20 mouse cellular contexts compared by ENCODE assay signal in the genomic region with DNA sequence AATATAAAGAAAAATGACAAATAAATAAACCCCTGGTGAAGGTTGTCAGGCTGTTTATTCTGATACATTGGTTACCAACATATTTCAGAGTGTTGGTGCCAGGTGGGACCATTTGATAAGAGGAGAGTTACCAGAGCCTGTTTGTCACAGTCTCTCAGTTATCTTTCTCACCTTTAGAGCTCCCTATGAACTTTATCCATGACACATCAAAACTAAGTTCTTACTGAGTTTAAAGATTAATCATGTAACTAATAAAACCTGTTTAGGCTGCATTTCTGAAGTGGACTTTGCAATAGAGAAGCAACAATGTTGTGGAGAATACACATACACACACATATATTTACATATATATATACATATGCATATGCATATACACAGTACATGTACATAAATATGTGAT.
DNase-seq lines count a peak whose midpoint lies in the region; ATAC-seq lines count a peak whose summit lies in the region.
"Had no signal": no experiment of that assay in that cellular context is flagged by ENCODE, and none has a peak within 500 bp of the region (broad histone marks: within the 10 kb centered on the region; RNA-seq: fewer than 3 reads in every experiment).

No protein-coding gene starts in this region.

- H3K4me2 ChIP-seq in kidney, embryonic 15.5 days: no peak overlapping the region
- no peak overlapping the region for H3K4me2 ChIP-seq in intestine, embryonic 15.5 days (replicated peaks)
- no peak overlapping the region for H3K4me2 ChIP-seq in intestine, embryonic 16.5 days (ENCODE audit: low read depth, low read length)
- H3K4me2 ChIP-seq: embryonic facial prominence, embryonic 12.5 days; forebrain, embryonic 12.5 days had no signal

- H3K9ac ChIP-seq in kidney, embryonic 15.5 days: no peak overlapping the region
- H3K9ac ChIP-seq in intestine, embryonic 15.5 days: no peak overlapping the region
- H3K9ac ChIP-seq in intestine, embryonic 16.5 days (ENCODE audit: low read depth, low read length): no peak overlapping the region
- H3K9ac ChIP-seq: embryonic facial prominence, embryonic 12.5 days; forebrain, embryonic 12.5 days had no signal

- intact Hi-C loops in heart, postnatal 10 days (cut with DNase I): no loop called here

- no peaks in the 10 kb centered on the region for H3K27me3 ChIP-seq in kidney, embryonic 15.5 days
- no peaks in the 10 kb centered on the region for H3K27me3 ChIP-seq in intestine, embryonic 15.5 days (replicated peaks)
- no peaks in the 10 kb centered on the region for H3K27me3 ChIP-seq in intestine, embryonic 16.5 days (replicated peaks; ENCODE audit: control insufficient read depth, insufficient read depth, low read length)
- H3K27me3 ChIP-seq: embryonic facial prominence, embryonic 12.5 days; forebrain, embryonic 12.5 days had no signal

- no peaks in the 10 kb centered on the region for H3K9me3 ChIP-seq in kidney, embryonic 15.5 days (replicated peaks)
- no peaks in the 10 kb centered on the region for H3K9me3 ChIP-seq in intestine, embryonic 15.5 days
- H3K9me3 ChIP-seq in intestine, embryonic 16.5 days (ENCODE audit: control insufficient read depth, low read length): no peaks in the 10 kb centered on the region
- H3K9me3 ChIP-seq: embryonic facial prominence, embryonic 10.5 days; embryonic facial prominence, embryonic 12.5 days; forebrain, embryonic 10.5 days; forebrain, embryonic 12.5 days had no signal

- peak; percentile 44 for DNase-seq in kidney, adult 9 months
- DNase-seq in heart, postnatal 10 days: no peak
- DNase-seq: adrenal gland, adult 8-10 months; adrenal gland, postnatal 14 days; adrenal gland, postnatal 36 days; cerebellum, adult 11-12 months; cerebellum, adult 2 months; cerebellum, adult 9-10 months; cerebellum, postnatal 10 days; cerebellum, postnatal 25 days had no signal

- H3K36me3 ChIP-seq in kidney, embryonic 15.5 days: no peaks in the 10 kb centered on the region
- H3K36me3 ChIP-seq in intestine, embryonic 15.5 days: no peaks in the 10 kb centered on the region
- no peaks in the 10 kb centered on the region for H3K36me3 ChIP-seq in intestine, embryonic 16.5 days (ENCODE audit: control insufficient read depth, insufficient read depth, low read length)
- H3K36me3 ChIP-seq: embryonic facial prominence, embryonic 10.5 days; embryonic facial prominence, embryonic 12.5 days; forebrain, embryonic 10.5 days; forebrain, embryonic 12.5 days had no signal

- no peak overlapping the region for H3K27ac ChIP-seq in kidney, embryonic 15.5 days
- no peak overlapping the region for H3K27ac ChIP-seq in intestine, embryonic 15.5 days
- H3K27ac ChIP-seq in intestine, embryonic 16.5 days (ENCODE audit: low read length): no peak overlapping the region
- H3K27ac ChIP-seq: embryonic facial prominence, embryonic 10.5 days; embryonic facial prominence, embryonic 12.5 days; forebrain, embryonic 10.5 days; forebrain, embryonic 12.5 days had no signal

- no peak overlapping the region for H3K4me3 ChIP-seq in kidney, embryonic 15.5 days (replicated peaks)
- H3K4me3 ChIP-seq in intestine, embryonic 15.5 days (replicated peaks): no peak overlapping the region
- H3K4me3 ChIP-seq in intestine, embryonic 16.5 days (ENCODE audit: low read length): no peak overlapping the region
- H3K4me3 ChIP-seq: embryonic facial prominence, embryonic 10.5 days; embryonic facial prominence, embryonic 12.5 days; forebrain, embryonic 10.5 days; forebrain, embryonic 12.5 days had no signal

- no peaks in the 10 kb centered on the region for H3K4me1 ChIP-seq in kidney, embryonic 15.5 days
- no peaks in the 10 kb centered on the region for H3K4me1 ChIP-seq in intestine, embryonic 15.5 days (replicated peaks)
- H3K4me1 ChIP-seq in intestine, embryonic 16.5 days (ENCODE audit: control insufficient read depth, insufficient read depth, low read length): no peaks in the 10 kb centered on the region
- H3K4me1 ChIP-seq: embryonic facial prominence, embryonic 10.5 days; embryonic facial prominence, embryonic 12.5 days; forebrain, embryonic 10.5 days; forebrain, embryonic 12.5 days had no signal

- no peak for ATAC-seq in kidney, embryonic 15.5 days (replicated peaks; ENCODE audit: low FRiP score)
- ATAC-seq in intestine, embryonic 15.5 days: 0 out of 2 replicates have a peak, but pooled peaks have one; percentile 25
- ATAC-seq in intestine, embryonic 16.5 days: peak; percentile 69
- ATAC-seq in erythroid progenitor cell, adult 5-6 weeks (replicated peaks; ENCODE audit: low FRiP score, poor library complexity, severe bottlenecking): no peak
- ATAC-seq: forebrain, embryonic 14.5 days; forebrain, embryonic 16.5 days had no signal

Comparison
In these comparisons a context has a peak if more than half of its experiments do, and no peak if none do; other contexts are left out.
1. ATAC-seq: peak in intestine, embryonic 15.5 days (single experiment) and intestine, embryonic 16.5 days (single experiment); none in kidney, embryonic 15.5 days (single experiment) and erythroid progenitor cell, adult 5-6 weeks (single experiment).